Mouse (Mus musculus) embryonic facial prominence, embryonic 15.5 days (tissue): ENCODE results near the gene Fbxw21. TPM values are rescaled to one million over a fixed set of nuclear protein-coding genes. Genes with fewer than 3 reads are reported as not detected.
A peak's percentile ranks its signal among the peaks of the same experiment; 100 is the strongest.

Source experiments
- ATAC-seq: fragments of 200-750 bp; cut with Nextera tagmentation; 2 replicates; pipeline ENCODE4 v1.8.0; 2017; ENCODE audit warnings: low read depth, moderate TSS enrichment; ENCODE audit not compliant: insufficient number of reproducible peaks, low FRiP score, low TSS enrichment
- H3K27ac ChIP-seq: fragments of 300-500 bp; sonication (generic); replicated peaks from 2 replicates; pipeline ENCODE4 v1.5.1; 2015; ENCODE audit warnings: mild to moderate bottlenecking, inconsistent platforms
- H3K27me3 ChIP-seq: fragments of 300-500 bp; sonication (generic); 2 replicates; pipeline ENCODE4 v1.6.1; 2015; ENCODE audit warnings: inconsistent platforms
- H3K36me3 ChIP-seq: fragments of 300-500 bp; sonication (generic); 2 replicates; pipeline ENCODE4 v1.6.1; 2015; ENCODE audit warnings: mild to moderate bottlenecking, inconsistent platforms
- H3K4me1 ChIP-seq: fragments of 300-500 bp; sonication (generic); 2 replicates; pipeline ENCODE4 v1.6.1; 2015; ENCODE audit warnings: inconsistent platforms
- H3K4me2 ChIP-seq: fragments of 300-500 bp; sonication (generic); replicated peaks from 2 replicates; pipeline ENCODE4 v1.6.1; 2015; ENCODE audit warnings: mild to moderate bottlenecking, inconsistent platforms
- H3K4me3 ChIP-seq: fragments of 300-500 bp; sonication (generic); replicated peaks from 2 replicates; pipeline ENCODE4 v1.5.1; 2015; ENCODE audit warnings: mild to moderate bottlenecking, inconsistent platforms
- H3K9ac ChIP-seq: fragments of 300-500 bp; sonication (generic); 2 replicates; pipeline ENCODE4 v1.6.1; 2015; ENCODE audit warnings: inconsistent platforms
- H3K9me3 ChIP-seq: fragments of 300-500 bp; sonication (generic); replicated peaks from 2 replicates; pipeline ENCODE4 v1.6.1; 2016; ENCODE audit warnings: inconsistent platforms
- WGBS: fragments of 180-500 bp; shearing (Covaris S2); methylation state at CpG from one replicate; pipeline ENCODE4 v1.1.7; 2015; 5-methylcytosine and 5-hydroxymethylcytosine counted together
- polyA plus RNA-seq: library from polyadenylated mRNA; unstranded; fragments of >200 nt; fragmentation: Nextera tagmentation; extraction: Ambion mirVana; gene quantifications from 2 replicates; pipeline ENCODE4 v1.2.1, GENCODE M21; 2015

The Fbxw21 gene
- polyA plus RNA-seq, 1 experiment from 2014 or later, result not detected

- Histone ChIP-seq H3K27ac (no peak overlapping the region), H3K4me1 (no peaks in the 10 kb centered on the region), H3K4me3 (no peak overlapping the region), H3K9ac (no peak overlapping the region), H3K9me3 (no peaks in the 10 kb centered on the region), H3K27me3 (no peaks in the 10 kb centered on the region), H3K36me3 (peaks cover 91% of the 10 kb centered on the region), H3K4me2 (no peak overlapping the region)
- 87% methylated on average over 9 of the region's 9 CpGs for WGBS
- no peak for ATAC-seq
These were observed 50.2 kb downstream of the Fbxw21 start for GRCm38 (mm10) chr9:109111591-109111990.

- no peak overlapping the region for H3K4me3 ChIP-seq
- 81% methylated on average over 4 of the region's 4 CpGs for WGBS
- H3K36me3 ChIP-seq, result peaks cover 91% of the 10 kb centered on the region
- no peaks in the 10 kb centered on the region for H3K4me1 ChIP-seq
- no peaks in the 10 kb centered on the region for H3K9me3 ChIP-seq
- H3K4me2 ChIP-seq, result no peak overlapping the region
- no peak overlapping the region for H3K9ac ChIP-seq
- no peaks in the 10 kb centered on the region for H3K27me3 ChIP-seq
- H3K27ac ChIP-seq, result no peak overlapping the region
- no peak for ATAC-seq
These were observed 50.7 kb downstream of the Fbxw21 start for GRCm38 (mm10) chr9:109111101-109111500.

DNA sequence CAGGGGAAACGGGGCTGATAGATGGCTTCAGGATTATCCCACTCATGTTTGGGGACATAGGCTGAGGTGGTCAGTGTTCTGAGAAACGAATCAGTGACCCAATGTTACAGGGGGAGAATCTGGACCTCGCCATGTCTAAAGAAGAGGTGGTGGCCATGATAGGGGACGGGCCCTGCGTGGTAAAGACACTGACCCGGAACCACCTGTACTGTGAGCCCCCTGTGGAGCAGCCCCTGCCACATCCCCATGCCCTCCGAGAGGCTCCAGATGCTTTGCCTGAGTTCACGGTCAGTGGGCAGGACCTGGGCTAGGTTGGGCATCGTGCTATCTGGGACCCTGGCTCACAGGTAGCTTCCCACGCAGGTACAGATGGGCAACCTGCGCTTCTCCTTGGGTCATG, 51.6 kb downstream of the Fbxw21 start:
- Histone ChIP-seq H3K36me3 (peaks cover 91% of the 10 kb centered on the region), H3K27me3 (no peaks in the 10 kb centered on the region), H3K27ac (no peak overlapping the region), H3K4me1 (peaks cover 2% of the 10 kb centered on the region; the same call in 1 of the 2 replicates), H3K4me2 (no peak overlapping the region), H3K9ac (no peak overlapping the region), H3K9me3 (no peaks in the 10 kb centered on the region), H3K4me3 (no peak overlapping the region)
- ATAC-seq, result no peak
- 94% methylated on average over 11 of the region's 11 CpGs for WGBS

GRCm38 (mm10) chr9:109107341-109107740, 54.5 kb downstream of the Fbxw21 start:
- Histone ChIP-seq H3K27me3 (no peaks in the 10 kb centered on the region), H3K36me3 (peaks cover 88% of the 10 kb centered on the region), H3K4me1 (peaks cover 15% of the 10 kb centered on the region), H3K4me3 (no peak overlapping the region), H3K9ac (no peak overlapping the region), H3K9me3 (no peaks in the 10 kb centered on the region), H3K4me2 (no peak overlapping the region), H3K27ac (no peak overlapping the region)
- no peak for ATAC-seq
- 66% methylated on average over 6 of the region's 6 CpGs for WGBS

- WGBS, result 88% methylated on average over 12 of the region's 12 CpGs
- Histone ChIP-seq H3K36me3 (peaks cover 76% of the 10 kb centered on the region), H3K27ac (no peak overlapping the region), H3K9ac (no peak overlapping the region), H3K4me3 (no peak overlapping the region), H3K4me2 (no peak overlapping the region), H3K9me3 (no peaks in the 10 kb centered on the region), H3K4me1 (peaks cover 15% of the 10 kb centered on the region), H3K27me3 (no peaks in the 10 kb centered on the region)
- ATAC-seq, result no peak
These were observed 56.2 kb downstream of the Fbxw21 start for GRCm38 (mm10) chr9:109105648-109106047.

DNA sequence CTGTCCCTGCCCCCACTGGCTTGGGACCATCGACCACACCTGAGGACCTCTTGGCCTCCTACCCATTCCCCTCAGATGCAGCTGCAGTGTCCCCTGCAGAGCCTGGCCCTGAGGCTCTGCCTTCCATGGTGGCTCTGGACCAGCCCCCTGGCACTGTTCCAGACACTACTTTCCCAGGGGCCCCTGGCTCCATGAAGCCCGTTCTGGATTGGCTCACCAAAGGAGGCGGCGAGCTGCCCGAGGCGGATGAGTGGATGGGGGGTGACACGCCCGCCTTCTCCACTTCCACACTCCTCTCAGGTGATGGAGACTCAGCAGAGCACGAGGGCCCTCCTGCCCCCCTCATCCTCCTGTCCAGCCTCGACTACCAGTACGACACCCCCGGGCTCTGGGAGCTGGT, 56.8 kb downstream of the Fbxw21 start:
- H3K27me3 ChIP-seq, result no peaks in the 10 kb centered on the region
- no peak overlapping the region for H3K4me3 ChIP-seq
- H3K4me1 ChIP-seq, result peaks cover 15% of the 10 kb centered on the region
- no peak overlapping the region for H3K27ac ChIP-seq
- no peak overlapping the region for H3K4me2 ChIP-seq
- H3K9me3 ChIP-seq, result no peaks in the 10 kb centered on the region
- H3K36me3 ChIP-seq, result peaks cover 72% of the 10 kb centered on the region
- no peak overlapping the region for H3K9ac ChIP-seq
- ATAC-seq, result no peak
- 60% methylated on average over 12 of the region's 12 CpGs for WGBS

DNA sequence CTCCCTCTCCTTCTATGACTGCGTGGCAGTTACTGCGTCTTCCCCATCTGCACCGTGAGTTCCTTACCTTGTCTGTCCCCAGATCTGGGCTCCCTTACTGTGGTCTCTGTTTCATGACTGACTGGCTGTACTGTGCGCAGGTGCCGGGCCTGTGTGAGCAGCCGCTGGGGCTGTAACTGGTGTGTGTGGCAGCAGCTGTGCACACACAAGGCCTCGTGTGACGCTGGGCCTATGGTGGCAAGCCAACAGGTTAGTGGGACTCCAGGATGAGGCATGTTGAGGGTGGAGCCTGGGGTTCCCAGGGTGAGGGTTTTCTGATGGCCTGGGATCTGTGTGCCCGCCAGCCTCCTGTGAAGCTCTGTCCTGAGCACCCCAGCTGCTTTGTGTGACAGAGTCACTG, 57.8 kb downstream of the Fbxw21 start:
- no peak overlapping the region for H3K9ac ChIP-seq
- no peaks in the 10 kb centered on the region for H3K27me3 ChIP-seq
- H3K4me1 ChIP-seq, result peaks cover 22% of the 10 kb centered on the region
- ATAC-seq, result no peak
- WGBS, result 90% methylated on average over 9 of the region's 9 CpGs
- no peaks in the 10 kb centered on the region for H3K9me3 ChIP-seq
- H3K27ac ChIP-seq, result no peak overlapping the region
- peaks cover 65% of the 10 kb centered on the region for H3K36me3 ChIP-seq
- no peak overlapping the region for H3K4me2 ChIP-seq
- H3K4me3 ChIP-seq, result no peak overlapping the region

GRCm38 (mm10) chr9:109103250-109103649, 58.6 kb downstream of the Fbxw21 start:
- peaks cover 30% of the 10 kb centered on the region for H3K4me1 ChIP-seq
- 76% methylated on average over 7 of the region's 7 CpGs for WGBS
- H3K27ac ChIP-seq, result no peak overlapping the region
- no peak overlapping the region for H3K9ac ChIP-seq
- ATAC-seq, result no peak
- no peaks in the 10 kb centered on the region for H3K27me3 ChIP-seq
- H3K4me3 ChIP-seq, result no peak overlapping the region
- no peak overlapping the region for H3K4me2 ChIP-seq
- no peaks in the 10 kb centered on the region for H3K9me3 ChIP-seq
- H3K36me3 ChIP-seq, result peaks cover 57% of the 10 kb centered on the region; the same call in 1 of the 2 replicates

DNA sequence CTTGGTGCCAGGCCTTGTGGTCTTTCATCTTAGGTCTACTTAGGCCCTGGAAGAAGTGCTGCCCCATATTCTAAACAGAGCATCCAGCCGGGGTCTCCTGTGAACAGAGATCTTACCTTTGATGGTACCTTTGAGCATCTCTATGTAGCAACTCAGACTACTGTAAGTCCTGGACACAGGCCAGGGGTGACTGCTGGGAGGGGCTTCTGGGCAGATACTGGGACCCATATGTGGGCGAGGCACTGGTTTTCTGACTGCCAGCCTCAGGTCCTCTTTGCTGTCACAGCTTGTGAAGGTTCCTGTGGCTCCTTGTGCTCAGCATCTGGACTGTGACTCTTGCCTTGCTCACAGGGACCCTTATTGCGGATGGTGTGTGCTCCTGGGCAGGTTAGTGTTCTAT, 59.3 kb downstream of the Fbxw21 start:
- ATAC-seq, result no peak
- no peak overlapping the region for H3K4me3 ChIP-seq
- no peak overlapping the region for H3K27ac ChIP-seq
- H3K4me2 ChIP-seq, result no peak overlapping the region
- 85% methylated on average over 3 of the region's 3 CpGs for whole genome bisulfite sequencing
- no peaks in the 10 kb centered on the region for H3K9me3 ChIP-seq
- H3K4me1 ChIP-seq, result peaks cover 37% of the 10 kb centered on the region
- H3K27me3 ChIP-seq, result no peaks in the 10 kb centered on the region
- peaks cover 53% of the 10 kb centered on the region; the same call in 1 of the 2 replicates for H3K36me3 ChIP-seq
- H3K9ac ChIP-seq, result no peak overlapping the region

GRCm38 (mm10) chr9:109101933-109102445, 59.9 kb downstream of the Fbxw21 start:
- ATAC-seq, result no peak
- Histone ChIP-seq H3K4me1 (peaks cover 43% of the 10 kb centered on the region), H3K27me3 (no peaks in the 10 kb centered on the region), H3K27ac (no peak overlapping the region), H3K9me3 (no peaks in the 10 kb centered on the region), H3K4me3 (no peak overlapping the region), H3K36me3 (peaks cover 52% of the 10 kb centered on the region; the same call in 1 of the 2 replicates), H3K9ac (no peak overlapping the region), H3K4me2 (no peak overlapping the region)
- 90% methylated on average over 5 of the region's 5 CpGs for WGBS

- H3K27me3 ChIP-seq, result no peaks in the 10 kb centered on the region
- H3K9me3 ChIP-seq, result no peaks in the 10 kb centered on the region
- H3K4me1 ChIP-seq, result peaks cover 53% of the 10 kb centered on the region
- H3K27ac ChIP-seq, result no peak overlapping the region
- 84% methylated on average over 20 of the region's 20 CpGs for WGBS
- H3K4me2 ChIP-seq, result no peak overlapping the region
- H3K4me3 ChIP-seq, result no peak overlapping the region
- H3K9ac ChIP-seq, result no peak overlapping the region
- H3K36me3 ChIP-seq, result peaks cover 37% of the 10 kb centered on the region; the same call in 1 of the 2 replicates
- ATAC-seq, result no peak
These were observed 61.4 kb downstream of the Fbxw21 start for GRCm38 (mm10) chr9:109100307-109100928.

GRCm38 (mm10) chr9:109098969-109099368, 62.9 kb downstream of the Fbxw21 start:
- no peak for ATAC-seq
- Histone ChIP-seq H3K27me3 (no peaks in the 10 kb centered on the region), H3K9me3 (no peaks in the 10 kb centered on the region), H3K4me3 (no peak overlapping the region), H3K36me3 (peaks cover 24% of the 10 kb centered on the region; the same call in 1 of the 2 replicates), H3K9ac (no peak overlapping the region), H3K4me2 (peak overlapping the region; percentile 4; the same call in 1 of the 2 replicates), H3K4me1 (peaks cover 54% of the 10 kb centered on the region), H3K27ac (peak overlapping the region; percentile 99; the same call in 1 of the 2 replicates)
- 32% methylated on average over 6 of the region's 6 CpGs for WGBS
